Mouse (Mus musculus) megakaryocyte-erythroid progenitor cell, adult 5-6 weeks (primary cell): ENCODE results near the gene Tcf7. TPM values are rescaled to one million over a fixed set of nuclear protein-coding genes. Genes with fewer than 3 reads are reported as not detected.
A peak's percentile ranks its signal among the peaks of the same experiment; 100 is the strongest.

Experiments
- ATAC-seq: replicated peaks from 2 replicates; pipeline ENCODE4 v1.8.0; 2016; ENCODE audit warnings: mild to moderate bottlenecking, inconsistent platforms; ENCODE audit not compliant: severe bottlenecking, poor library complexity, low FRiP score, low TSS enrichment
- total RNA-seq, 2 experiments: library from RNA; stranded (forward) in 1 of 2; stranded (reverse) in 1 of 2; fragments of 200-1000, 215-1000 nt in 1 of 2; fragments of >200 nt in 1 of 2; fragmentation: Nextera tagmentation in 1 of 2; gene quantifications; 2 replicates each; pipeline ENCODE4 v1.2.3; 2014 to 2017

Tcf7 gene
- 12.1 and 19.1 TPM in 2 replicates for total RNA-seq (2014; fragmentation: Nextera tagmentation)
- 3.6 and 10.0 TPM in 2 replicates for total RNA-seq (2017)

GRCm38 (mm10) chr11:52282774-52283595 is at the start of gene Tcf7:
TSS of gene Tcf7 (minus strand) at chr11:52283014.
- ATAC-seq, result no peak

GRCm38 (mm10) chr11:52327313-52327712 is 44.5 kb upstream of the Tcf7 start:
- no peak for ATAC-seq

- ATAC-seq, result no peak
Measured at GRCm38 (mm10) chr11:52324442-52325367, 41.9 kb upstream of the Tcf7 start.

- no peak for ATAC-seq
Measured at GRCm38 (mm10) chr11:52321540-52321939, 38.7 kb upstream of the Tcf7 start.

GRCm38 (mm10) chr11:52320529-52320928 is 37.7 kb upstream of the Tcf7 start:
- no peak for ATAC-seq

GRCm38 (mm10) chr11:52319664-52320063 is 36.9 kb upstream of the Tcf7 start:
- no peak for ATAC-seq

GRCm38 (mm10) chr11:52318445-52318844 is 35.6 kb upstream of the Tcf7 start:
- peak; percentile 30; the same call in 1 of the 2 replicates for ATAC-seq

- no peak for ATAC-seq
Measured at GRCm38 (mm10) chr11:52314102-52314793, 31.4 kb upstream of the Tcf7 start.

- ATAC-seq, result no peak
Measured at GRCm38 (mm10) chr11:52310709-52311108, 27.9 kb upstream of the Tcf7 start.

- no peak for ATAC-seq
Measured at GRCm38 (mm10) chr11:52309487-52309886, 26.7 kb upstream of the Tcf7 start.

GRCm38 (mm10) chr11:52306431-52306830 is 23.6 kb upstream of the Tcf7 start:
- no peak for ATAC-seq

GRCm38 (mm10) chr11:52305266-52305665 is 22.5 kb upstream of the Tcf7 start:
- peak; percentile 68 for ATAC-seq

GRCm38 (mm10) chr11:52302668-52303067 is 19.9 kb upstream of the Tcf7 start:
- no peak for ATAC-seq

GRCm38 (mm10) chr11:52299687-52300086 is 16.9 kb upstream of the Tcf7 start:
- ATAC-seq, result no peak

GRCm38 (mm10) chr11:52298955-52299354 is 16.1 kb upstream of the Tcf7 start:
- ATAC-seq, result no peak

- ATAC-seq, result peak; percentile 92
Measured at GRCm38 (mm10) chr11:52297352-52297751, 14.5 kb upstream of the Tcf7 start.

- no peak for ATAC-seq
Measured at GRCm38 (mm10) chr11:52294103-52294502, 11.3 kb upstream of the Tcf7 start.

GRCm38 (mm10) chr11:52292894-52293293 is 10.1 kb upstream of the Tcf7 start:
- ATAC-seq, result no peak

GRCm38 (mm10) chr11:52292346-52292745 is 9.5 kb upstream of the Tcf7 start:
- ATAC-seq, result no peak

- no peak for ATAC-seq
Measured at GRCm38 (mm10) chr11:52286958-52287305, 4.1 kb upstream of the Tcf7 start.
